Mouse (Mus musculus) C2C12 (cell line): ENCODE measurements around the gene Fbn1. TPM values are rescaled to one million over a fixed set of nuclear protein-coding genes. Genes with fewer than 3 reads are reported as not detected.

Experiments used
- H3K27me3 ChIP-seq: one replicate; pipeline ENCODE4 v1.6.1; 2011; ENCODE audit not compliant: control insufficient read depth, insufficient read depth, insufficient read length
- H3K36me3 ChIP-seq: one replicate; pipeline ENCODE4 v1.6.1; 2011; ENCODE audit not compliant: control insufficient read depth, insufficient read depth
- H3K4me3 ChIP-seq: one replicate; pipeline ENCODE4 v1.5.1; 2011; ENCODE audit warnings: mild to moderate bottlenecking, control low read depth; ENCODE audit not compliant: poor library complexity, insufficient read depth, severe bottlenecking
- H3K79me2 ChIP-seq: one replicate; pipeline ENCODE4 v1.6.1; 2011; ENCODE audit not compliant: control insufficient read depth, insufficient read depth
- H3K79me3 ChIP-seq: one replicate; pipeline ENCODE4 v1.6.1; 2011; ENCODE audit warnings: low read depth, control low read depth
- H3ac ChIP-seq: one replicate; pipeline ENCODE3; 2011; ENCODE audit warnings: low read depth; ENCODE audit not compliant: control insufficient read depth, insufficient read length
- CEBPB ChIP-seq: IDR thresholded peaks from one replicate; pipeline ENCODE4 v1.6.1; 2011; ENCODE audit warnings: low read depth, mild to moderate bottlenecking, control low read depth, moderate library complexity
- CTCF ChIP-seq: IDR thresholded peaks from one replicate; pipeline ENCODE4 v1.5.1; 2011; ENCODE audit not compliant: control insufficient read depth, insufficient read depth, insufficient read length
- FOSL1 ChIP-seq: IDR thresholded peaks from one replicate; pipeline ENCODE4 v1.8.0; 2011; ENCODE audit warnings: mild to moderate bottlenecking, low read length; ENCODE audit not compliant: poor library complexity, insufficient read depth, severe bottlenecking
- MAX ChIP-seq: IDR thresholded peaks from one replicate; pipeline ENCODE4 v1.6.1; 2011; ENCODE audit warnings: mild to moderate bottlenecking, control low read depth
- MYOD1 ChIP-seq: IDR thresholded peaks from one replicate; pipeline ENCODE4 v1.6.1; 2011; ENCODE audit warnings: low read depth; ENCODE audit not compliant: control insufficient read depth, insufficient read length
- MYOG ChIP-seq: IDR thresholded peaks from one replicate; pipeline ENCODE4 v1.6.1; 2011; ENCODE audit not compliant: control insufficient read depth, insufficient read length; ENCODE audit errors: extremely low read depth
- USF1 ChIP-seq: IDR thresholded peaks from one replicate; pipeline ENCODE4 v1.6.1; 2011; ENCODE audit warnings: low read depth, mild to moderate bottlenecking, control low read depth, moderate library complexity
- polyA plus RNA-seq: library from polyadenylated mRNA; unstranded; fragments of >200 nt; fragmentation: generic; extraction: Trizol; gene quantifications from one replicate; pipeline ENCODE4 v1.2.1, GENCODE M21; 2012; ENCODE audit warnings: missing spikeins

Fbn1 gene
- polyA plus RNA-seq, 1 experiment = 14.8 TPM

- Histone ChIP-seq H3ac (no peak overlapping the region), H3K36me3 (peaks cover 80% of the 10 kb centered on the region), H3K79me2 (no peaks in the 10 kb centered on the region), H3K4me3 (no peak overlapping the region), H3K27me3 (no peaks in the 10 kb centered on the region), H3K79me3 (no peaks in the 10 kb centered on the region)
- peak; percentile 28 for TF ChIP-seq USF1
- TF ChIP-seq MYOD1 = no peak
Observed at GRCm38 (mm10) chr2:125321071-125321470, 186.7 kb downstream of the Fbn1 start.

- no peaks in the 10 kb centered on the region for H3K79me3 ChIP-seq
- peaks cover 80% of the 10 kb centered on the region for H3K36me3 ChIP-seq
- no peak overlapping the region for H3ac ChIP-seq
Observed at GRCm38 (mm10) chr2:125319651-125320050, 188.1 kb downstream of the Fbn1 start.

GRCm38 (mm10) chr2:125318371-125319061 lies 189.3 kb downstream of the Fbn1 start:
- H3K79me2 ChIP-seq = no peaks in the 10 kb centered on the region
- H3K79me3 ChIP-seq = no peaks in the 10 kb centered on the region
- no peak overlapping the region for H3K4me3 ChIP-seq
- peaks cover 81% of the 10 kb centered on the region for H3K36me3 ChIP-seq
- TF ChIP-seq CTCF = no peak
- TF ChIP-seq USF1 = no peak
- TF ChIP-seq MAX = peak; percentile 18
- no peak for TF ChIP-seq FOSL1
- TF ChIP-seq CEBPB = peak; percentile 95
- no peak for TF ChIP-seq MYOG
- peak; percentile 61 for TF ChIP-seq MYOD1
- no peaks in the 10 kb centered on the region for H3K27me3 ChIP-seq
- H3ac ChIP-seq = no peak overlapping the region

More at GRCm38 (mm10) chr2:125319651-125320050, 188.1 kb downstream of the Fbn1 start:
- H3K27me3 ChIP-seq = no peaks in the 10 kb centered on the region
- no peak overlapping the region for H3K4me3 ChIP-seq
- H3K79me2 ChIP-seq = no peaks in the 10 kb centered on the region
- TF ChIP-seq CTCF (no peak), MAX (no peak), USF1 (no peak), MYOG (no peak), FOSL1 (no peak), MYOD1 (no peak), CEBPB (no peak)

- Histone ChIP-seq H3ac (no peak overlapping the region), H3K79me2 (no peaks in the 10 kb centered on the region), H3K79me3 (no peaks in the 10 kb centered on the region), H3K4me3 (no peak overlapping the region), H3K27me3 (no peaks in the 10 kb centered on the region), H3K36me3 (peaks cover 77% of the 10 kb centered on the region)
- no peak for TF ChIP-seq MAX
- TF ChIP-seq CTCF = no peak
- TF ChIP-seq FOSL1 = no peak
- TF ChIP-seq MYOG = no peak
- no peak for TF ChIP-seq MYOD1
- TF ChIP-seq USF1 = no peak
- no peak for TF ChIP-seq CEBPB
Observed at GRCm38 (mm10) chr2:125315203-125315602, 192.6 kb downstream of the Fbn1 start.

- H3K4me3 ChIP-seq = no peak overlapping the region
- no peaks in the 10 kb centered on the region for H3K27me3 ChIP-seq
- H3K79me2 ChIP-seq = no peaks in the 10 kb centered on the region
- H3K36me3 ChIP-seq = peaks cover 79% of the 10 kb centered on the region
- no peaks in the 10 kb centered on the region for H3K79me3 ChIP-seq
- TF ChIP-seq MYOG (no peak), MYOD1 (no peak), MAX (no peak), USF1 (no peak), CTCF (no peak), CEBPB (no peak), FOSL1 (no peak)
- H3ac ChIP-seq = no peak overlapping the region
Observed at GRCm38 (mm10) chr2:125314169-125314925, 193.4 kb downstream of the Fbn1 start.

GRCm38 (mm10) chr2:125309710-125310109 lies 198.1 kb downstream of the Fbn1 start:
- H3K4me3 ChIP-seq = no peak overlapping the region
- peaks cover 82% of the 10 kb centered on the region for H3K36me3 ChIP-seq

More at GRCm38 (mm10) chr2:125309710-125310109, 198.1 kb downstream of the Fbn1 start:
- TF ChIP-seq MAX = no peak
- TF ChIP-seq USF1 = no peak
- no peak for TF ChIP-seq MYOG
- TF ChIP-seq MYOD1 = no peak
- no peak for TF ChIP-seq FOSL1
- TF ChIP-seq CEBPB = no peak
- TF ChIP-seq CTCF = no peak
- H3K79me3 ChIP-seq = no peaks in the 10 kb centered on the region
- no peaks in the 10 kb centered on the region for H3K79me2 ChIP-seq
- no peak overlapping the region for H3ac ChIP-seq
- no peaks in the 10 kb centered on the region for H3K27me3 ChIP-seq
